Mouse (Mus musculus): ENCODE results near the gene Eva1a. TPM values are rescaled to one million over a fixed set of nuclear protein-coding genes. Genes with fewer than 3 reads are reported as not detected.

Eva1a gene
- polyA plus RNA-seq, 1 experiment from 2014 or later = 5.2 TPM

DNA sequence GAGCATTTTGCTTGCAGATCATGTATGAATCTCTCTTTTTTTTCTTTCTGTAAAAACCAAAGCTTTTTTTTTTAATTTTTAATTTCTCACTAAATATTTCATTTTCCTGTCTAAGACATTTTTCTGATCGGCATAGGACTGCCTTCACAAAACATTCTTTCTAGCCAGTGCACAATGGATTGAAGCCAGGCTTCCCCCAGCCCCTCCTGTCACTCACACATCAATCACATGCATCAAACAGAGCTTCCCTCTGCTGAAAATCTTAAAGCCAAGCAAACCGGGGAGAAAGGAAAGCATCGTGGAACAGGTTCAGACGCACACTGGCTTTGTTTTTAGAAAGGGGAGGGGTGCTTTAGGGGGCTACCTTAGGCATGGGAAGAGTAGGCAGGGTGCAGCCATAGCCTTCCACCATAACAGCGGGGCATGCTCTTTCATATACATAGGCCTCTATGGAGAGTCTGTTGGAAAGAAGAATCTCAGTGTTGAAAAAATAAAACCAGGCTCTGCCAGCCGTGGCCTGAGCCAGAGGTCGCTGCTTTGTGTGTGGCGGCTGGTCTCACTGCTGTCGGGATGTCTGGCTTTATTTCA lies 88.9 kb downstream of the Eva1a start:
- Histone ChIP-seq H3K27ac (no peak overlapping the region), H3K4me3 (no peak overlapping the region), H3K36me3 (no peaks in the 10 kb centered on the region), H3K9ac (no peak overlapping the region), H3K27me3 (no peaks in the 10 kb centered on the region), H3K9me3 (replicated peaks) (no peaks in the 10 kb centered on the region), H3K4me2 (no peak overlapping the region), H3K4me1 (replicated peaks) (peaks cover 3% of the 10 kb centered on the region; the same call in 1 of the 2 replicates)
- 63% methylated on average over 9 of the region's 9 CpGs for WGBS
- no peak for ATAC-seq (replicated peaks; ENCODE audit: insufficient number of reproducible peaks, insufficient read depth, low FRiP score, low read depth)

GRCm38 (mm10) chr6:82132876-82133591 lies 92.2 kb downstream of the Eva1a start:
- Histone ChIP-seq H3K4me2 (no peak overlapping the region), H3K9me3 (replicated peaks) (no peaks in the 10 kb centered on the region), H3K27me3 (no peaks in the 10 kb centered on the region), H3K27ac (no peak overlapping the region), H3K9ac (no peak overlapping the region), H3K4me1 (replicated peaks) (peaks cover 3% of the 10 kb centered on the region; the same call in 1 of the 2 replicates), H3K4me3 (no peak overlapping the region), H3K36me3 (no peaks in the 10 kb centered on the region)
- WGBS = 47% methylated on average over 13 of the region's 13 CpGs
- no peak for ATAC-seq (replicated peaks; ENCODE audit: insufficient number of reproducible peaks, insufficient read depth, low FRiP score, low read depth)

- Histone ChIP-seq H3K9me3 (replicated peaks) (no peaks in the 10 kb centered on the region), H3K27ac (no peak overlapping the region), H3K4me3 (no peak overlapping the region), H3K9ac (no peak overlapping the region), H3K36me3 (no peaks in the 10 kb centered on the region), H3K4me1 (replicated peaks) (peaks cover 3% of the 10 kb centered on the region; the same call in 1 of the 2 replicates), H3K4me2 (no peak overlapping the region), H3K27me3 (no peaks in the 10 kb centered on the region)
- ATAC-seq (replicated peaks; ENCODE audit: insufficient number of reproducible peaks, insufficient read depth, low FRiP score, low read depth) = no peak
- 78% methylated on average over 7 of the region's 7 CpGs for WGBS
Measured at GRCm38 (mm10) chr6:82133592-82133978, 92.7 kb downstream of the Eva1a start.

DNA sequence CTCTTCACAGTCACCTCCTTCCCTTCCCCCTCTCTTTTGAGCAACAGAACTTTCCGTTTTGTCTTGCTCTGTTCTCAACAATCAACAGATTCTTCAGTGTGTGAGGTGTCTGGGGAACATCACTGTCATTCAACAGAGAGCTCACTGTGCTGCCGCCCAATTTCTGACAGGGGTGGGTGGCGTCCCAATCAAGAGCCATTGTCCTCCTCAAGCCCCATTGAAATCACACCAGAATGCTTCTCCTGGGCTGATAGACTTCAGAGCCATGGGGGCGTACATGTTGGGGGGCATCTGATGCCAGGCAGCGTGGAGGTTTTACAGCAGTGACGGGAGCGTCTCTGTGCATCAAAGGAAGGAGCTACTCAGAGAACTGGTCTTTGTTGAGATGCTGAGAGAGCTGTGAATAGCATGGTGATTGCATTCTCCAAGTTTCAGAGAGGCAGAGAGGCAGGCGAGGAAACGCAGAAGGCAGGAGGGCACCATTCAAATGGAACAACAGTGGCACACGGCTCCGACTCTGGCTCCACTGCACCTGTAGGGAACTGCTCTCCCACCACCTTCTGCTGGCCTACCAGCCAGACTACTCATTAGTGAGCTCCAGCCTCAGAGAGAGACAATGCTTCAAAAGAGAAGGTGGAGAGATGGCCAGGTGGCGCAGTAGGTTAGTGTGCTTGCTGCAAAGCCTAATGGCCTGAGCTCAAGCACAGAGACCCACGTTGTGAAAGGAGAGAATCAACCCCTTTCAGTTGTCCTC lies 95.3 kb downstream of the Eva1a start:
- Histone ChIP-seq H3K36me3 (no peaks in the 10 kb centered on the region), H3K27me3 (no peaks in the 10 kb centered on the region), H3K27ac (no peak overlapping the region), H3K9me3 (replicated peaks) (no peaks in the 10 kb centered on the region), H3K9ac (no peak overlapping the region), H3K4me1 (replicated peaks) (peaks cover 3% of the 10 kb centered on the region; the same call in 1 of the 2 replicates), H3K4me3 (no peak overlapping the region), H3K4me2 (no peak overlapping the region)
- WGBS = 45% methylated on average over 13 of the region's 13 CpGs
- ATAC-seq (replicated peaks; ENCODE audit: insufficient number of reproducible peaks, insufficient read depth, low FRiP score, low read depth) = no peak

Other genes starting within 250 kb of the Eva1a start
- gene Gcfc2, start 117.4 kb upstream of the Eva1a start, polyA plus RNA-seq (2015; fragmentation: Nextera tagmentation; extraction: Ambion mirVana) = 3.3 and 5.3 TPM in 2 replicates
- 47.2 and 49.7 TPM in 2 replicates for gene Mrpl19, start 75.1 kb upstream of the Eva1a start, polyA plus RNA-seq (2015; fragmentation: Nextera tagmentation; extraction: Ambion mirVana)